Mouse (Mus musculus): ENCODE measurements around the gene Ube2c. TPM values are rescaled to one million over a fixed set of nuclear protein-coding genes. Genes with fewer than 3 reads are reported as not detected.

The Ube2c gene
- total RNA-seq, 2 experiments from 2014 or later = 1,020 to 1,168 TPM

DNA sequence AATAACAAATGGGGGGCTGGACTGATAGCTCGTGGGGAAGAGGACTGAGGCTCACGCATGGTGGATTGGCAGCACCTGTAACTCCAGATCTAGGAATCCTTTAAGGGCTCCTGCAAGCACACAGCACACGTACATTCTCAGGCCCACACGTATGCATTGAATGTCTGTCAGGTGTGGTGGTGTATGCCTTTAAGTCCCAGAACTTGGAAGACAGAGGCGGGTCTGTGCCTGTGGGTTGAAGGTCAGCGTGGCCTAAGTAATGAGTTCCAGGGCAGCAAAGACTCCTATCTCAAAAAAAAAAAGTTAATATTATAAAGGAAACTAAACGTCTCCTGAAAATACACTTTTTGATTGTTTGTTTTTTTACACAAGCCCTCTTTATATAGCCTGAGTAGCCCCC is 36.9 kb downstream of the Ube2c start:
- no peak for ATAC-seq (replicated peaks; ENCODE audit: low FRiP score, poor library complexity, severe bottlenecking)

DNA sequence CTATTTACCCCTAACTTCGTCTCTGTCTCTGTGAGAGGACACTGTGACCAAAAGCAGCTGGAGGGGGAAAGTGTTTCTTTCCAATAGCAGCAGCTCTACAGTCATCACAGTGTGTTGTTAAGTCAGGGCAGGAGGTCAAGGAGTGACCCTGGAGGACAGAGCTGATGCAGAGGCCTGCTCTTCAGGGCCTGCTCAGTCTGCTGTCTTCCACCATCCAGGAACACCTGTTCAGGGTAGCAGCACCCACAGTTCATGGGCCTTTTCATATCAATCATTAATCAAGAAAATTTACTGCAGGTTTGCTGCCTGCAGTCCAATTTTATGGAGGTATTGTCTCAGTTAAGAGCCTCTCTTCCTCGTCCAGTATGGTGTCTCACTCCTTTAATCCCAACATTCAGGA is 43.9 kb downstream of the Ube2c start:
- ATAC-seq (replicated peaks; ENCODE audit: low FRiP score, poor library complexity, severe bottlenecking) = no peak

DNA sequence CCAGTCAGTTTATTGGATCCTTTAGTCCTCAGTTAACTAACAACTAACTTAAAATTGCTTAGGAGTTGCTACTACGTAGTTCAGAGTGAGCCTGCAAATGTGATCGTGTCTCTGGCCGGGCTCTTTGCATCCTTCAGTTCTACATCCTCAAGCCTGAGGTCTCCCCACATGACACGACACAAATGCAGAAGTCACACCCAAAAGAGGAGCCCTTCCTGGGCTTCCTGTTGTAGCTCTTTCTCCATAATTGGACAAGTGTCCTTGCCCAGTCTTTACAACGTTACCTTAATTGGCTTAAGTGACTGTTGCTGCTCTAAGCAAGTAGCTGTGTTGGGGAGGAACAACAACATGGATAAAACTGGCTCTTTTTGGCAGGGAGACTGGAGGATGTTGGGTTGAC is 45.6 kb downstream of the Ube2c start:
- peak; percentile 61 for ATAC-seq (replicated peaks; ENCODE audit: low FRiP score, poor library complexity, severe bottlenecking)

DNA sequence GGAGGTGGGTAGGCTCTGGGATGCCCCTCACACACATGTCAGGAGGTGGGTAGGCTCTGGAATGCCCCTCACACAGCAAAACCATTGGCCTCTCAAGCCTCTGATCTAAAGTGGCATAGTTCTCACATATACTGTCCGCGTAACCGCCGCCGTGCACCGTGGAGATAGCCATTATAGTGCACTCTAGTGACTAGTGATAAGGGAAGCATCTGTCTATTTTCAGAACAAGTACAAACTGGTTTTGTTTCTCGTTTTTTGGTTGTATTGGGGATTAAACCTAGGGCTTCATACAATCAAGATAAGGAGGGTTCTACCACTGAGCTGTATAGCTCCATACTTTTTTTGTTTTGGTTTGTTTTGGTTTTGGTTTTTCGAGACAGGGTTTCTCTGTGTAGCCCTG is 46.1 kb downstream of the Ube2c start:
- peak; percentile 76 for ATAC-seq (replicated peaks; ENCODE audit: low FRiP score, poor library complexity, severe bottlenecking)

DNA sequence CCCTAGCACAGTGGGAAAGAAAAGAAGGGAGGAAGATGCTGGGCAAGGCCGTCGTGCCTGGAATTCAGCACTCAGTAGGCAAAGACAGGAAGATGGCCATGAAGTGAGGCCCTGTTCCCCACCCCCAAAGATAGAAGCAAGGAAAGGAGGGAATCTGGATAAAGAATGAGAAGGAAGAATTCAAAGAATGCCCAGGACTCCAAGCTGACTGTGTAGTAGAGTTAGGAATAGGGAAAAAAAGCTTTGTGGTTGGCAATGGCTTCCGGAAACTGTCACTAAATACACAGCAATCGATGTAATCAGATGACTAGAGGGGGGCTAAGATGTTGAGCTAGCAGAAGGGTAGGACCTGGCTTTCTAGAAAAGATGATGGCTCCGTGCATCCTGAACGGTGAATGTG is 47.5 kb downstream of the Ube2c start:
- no peak for ATAC-seq (replicated peaks; ENCODE audit: low FRiP score, poor library complexity, severe bottlenecking)

DNA sequence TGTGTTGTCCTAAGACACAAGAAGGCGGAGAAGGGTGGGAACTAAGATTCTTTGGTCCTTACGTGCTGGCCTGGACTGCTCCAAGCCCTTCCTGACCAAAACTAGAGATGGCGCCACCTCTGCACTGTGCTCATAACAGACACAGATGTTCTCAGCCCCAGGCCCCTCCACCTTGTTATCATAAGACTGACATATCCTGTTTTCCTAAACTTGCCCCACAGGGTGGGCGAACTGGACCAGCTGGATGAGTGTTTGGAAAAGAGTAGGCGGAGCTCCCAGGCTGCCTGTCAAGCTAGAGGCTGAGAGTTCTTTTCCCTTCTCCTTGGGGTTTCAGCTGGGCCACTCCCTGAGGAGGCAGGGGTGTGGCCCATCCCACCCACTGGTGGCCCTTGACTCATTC is 48.0 kb downstream of the Ube2c start:
- no peak for ATAC-seq (replicated peaks; ENCODE audit: low FRiP score, poor library complexity, severe bottlenecking)

DNA sequence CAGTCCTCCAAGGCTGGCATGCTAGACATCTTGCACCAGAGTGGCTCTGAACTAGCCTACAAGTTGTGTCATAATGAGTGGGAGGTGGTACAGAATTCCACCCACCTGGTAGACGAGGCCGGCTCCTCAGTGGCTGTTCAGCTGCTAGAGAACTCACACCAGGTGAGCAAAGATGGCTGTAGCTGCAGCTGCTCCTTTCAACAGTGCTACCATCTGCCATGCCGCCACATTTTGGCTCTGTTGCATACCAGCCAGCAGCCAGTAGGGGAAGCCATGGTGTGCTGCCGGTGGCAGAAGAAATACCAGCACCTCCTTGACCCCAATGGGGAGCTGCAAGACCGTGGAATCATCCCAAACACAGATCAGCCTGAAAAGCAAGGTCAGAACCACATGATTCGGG is 51.4 kb downstream of the Ube2c start:
- ATAC-seq (replicated peaks; ENCODE audit: low FRiP score, poor library complexity, severe bottlenecking) = no peak

DNA sequence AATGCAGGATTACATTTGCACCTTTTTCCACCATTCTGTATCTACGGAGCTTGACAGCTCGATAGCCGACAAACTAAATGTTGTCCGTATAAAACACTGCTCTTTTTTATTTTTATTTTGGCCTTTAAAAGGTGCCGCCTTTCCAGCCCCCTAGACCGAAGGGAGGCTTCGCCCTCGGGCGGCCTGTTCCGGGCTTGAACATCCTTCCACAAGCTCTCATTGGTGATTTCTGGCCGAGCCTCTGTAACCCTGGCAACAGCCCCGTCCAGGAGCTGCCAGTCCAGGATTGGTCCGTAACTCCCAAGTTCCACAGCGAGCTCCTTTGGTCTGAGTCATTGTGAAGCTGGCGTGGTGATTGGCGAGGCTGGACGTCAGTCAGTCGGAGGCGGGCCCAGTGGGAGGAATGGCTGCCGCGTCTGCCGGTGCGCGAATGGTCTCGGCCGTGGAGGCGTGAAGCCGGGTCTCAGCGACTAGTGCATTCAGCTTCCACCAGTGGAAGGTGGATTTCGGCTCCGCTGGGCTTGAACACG is 53.0 kb downstream of the Ube2c start, which contains the start of gene Zswim1:
Zswim1 (plus strand) TSS at position 51 of the 530 bp plus-strand sequence.
- peak; percentile 95 for ATAC-seq (replicated peaks; ENCODE audit: low FRiP score, poor library complexity, severe bottlenecking)

DNA sequence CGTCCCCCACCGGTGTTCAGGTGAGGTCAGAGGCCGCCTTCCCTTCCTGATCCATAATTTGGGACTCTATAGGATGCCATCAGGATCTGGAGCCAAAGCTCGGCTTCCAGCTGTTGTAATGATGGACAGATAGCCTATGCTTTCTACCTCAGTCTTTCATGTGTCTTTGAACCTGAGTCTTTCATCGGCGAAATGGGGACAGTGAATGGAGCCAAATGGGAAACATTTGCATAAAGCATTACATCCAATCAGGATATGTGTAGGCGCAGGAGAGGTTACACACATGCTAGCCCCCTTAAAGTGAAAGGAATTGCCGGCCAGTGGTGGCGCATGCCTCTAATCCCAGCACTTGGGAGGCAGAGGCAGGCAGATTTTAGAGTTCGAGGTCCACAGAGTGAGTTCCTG is 53.5 kb downstream of the Ube2c start:
- peak; percentile 50 for ATAC-seq (replicated peaks; ENCODE audit: low FRiP score, poor library complexity, severe bottlenecking)

DNA sequence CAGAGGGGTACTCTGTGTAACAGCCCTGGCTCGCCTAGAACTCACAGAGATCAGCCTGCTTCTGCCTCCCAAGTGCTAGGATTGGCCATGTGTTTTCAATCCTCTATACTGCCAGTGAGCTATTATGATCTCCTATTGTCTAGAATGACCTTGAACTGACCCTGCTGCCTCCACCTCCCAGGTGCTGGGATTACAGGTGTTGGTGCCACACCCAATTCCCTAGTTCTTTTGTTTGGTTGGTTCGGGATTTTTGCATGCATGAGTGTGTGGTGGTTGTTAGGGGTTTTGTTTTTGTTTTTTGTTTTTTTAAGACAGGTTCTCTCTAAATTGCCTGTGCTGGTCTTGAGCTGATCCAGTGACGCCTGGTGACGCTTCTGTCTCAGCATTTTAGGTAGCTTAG is 54.3 kb downstream of the Ube2c start:
- no peak for ATAC-seq (replicated peaks; ENCODE audit: low FRiP score, poor library complexity, severe bottlenecking)

DNA sequence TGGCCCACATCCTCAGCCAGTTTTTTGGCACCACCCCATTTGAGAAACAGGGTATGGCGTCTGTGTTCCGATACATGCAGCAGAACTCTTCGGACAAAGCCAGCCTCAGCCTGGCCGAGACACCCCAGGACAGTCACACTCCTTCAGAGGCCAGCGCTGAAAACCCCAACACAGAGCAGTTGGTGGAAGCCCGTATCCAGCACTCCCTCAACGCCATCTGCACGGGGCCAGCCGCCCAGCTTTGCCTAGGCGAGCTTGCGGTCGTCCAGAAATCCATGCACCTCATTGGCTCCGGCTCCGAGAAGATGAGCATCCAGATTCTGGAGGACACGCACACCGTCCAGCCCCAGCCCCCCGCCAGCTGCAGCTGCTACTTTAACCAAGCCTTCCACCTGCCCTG is 55.8 kb downstream of the Ube2c start:
- ATAC-seq (replicated peaks; ENCODE audit: low FRiP score, poor library complexity, severe bottlenecking) = no peak

DNA sequence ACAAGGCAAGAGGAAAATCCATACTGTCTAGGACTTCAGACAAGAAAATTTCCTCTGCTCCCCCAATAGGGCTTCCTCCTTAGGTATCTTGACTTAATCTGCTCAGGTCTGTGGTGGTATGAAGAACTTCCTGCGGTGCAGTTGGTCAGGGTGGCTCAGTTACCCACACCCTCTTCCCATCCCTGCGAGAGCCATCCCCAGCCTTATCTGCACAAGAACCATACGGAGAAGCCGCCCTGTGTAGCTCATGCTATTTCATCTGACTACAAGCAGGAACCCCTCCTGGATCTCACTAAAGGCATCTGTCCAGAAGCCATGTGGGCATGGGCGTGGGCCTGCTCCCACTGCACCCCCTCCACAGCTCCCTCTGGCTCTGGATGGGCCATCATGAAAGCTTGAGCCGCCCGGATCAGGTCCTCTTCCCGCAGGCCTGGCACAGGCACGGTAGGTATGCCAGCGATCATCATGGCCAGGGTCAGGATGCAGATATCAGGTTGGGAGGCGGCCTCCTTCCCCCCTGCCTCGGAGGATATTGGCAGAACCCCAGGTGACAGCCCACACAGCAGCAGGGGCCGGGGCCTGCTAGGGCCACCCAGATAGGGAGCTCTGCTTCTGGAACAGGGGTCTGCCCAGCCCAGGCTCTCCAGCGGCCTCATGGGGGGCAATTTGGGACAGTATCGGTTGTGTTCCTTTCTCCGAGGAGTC is 57.6 kb downstream of the Ube2c start:
- ATAC-seq (replicated peaks; ENCODE audit: low FRiP score, poor library complexity, severe bottlenecking) = peak; percentile 31; the same call in 1 of the 2 replicates

Other genes starting within 250 kb of the Ube2c start
- not detected in 2 replicates for gene Wfdc2, start 207.5 kb upstream of the Ube2c start, total RNA-seq (2015; ENCODE audit: low replicate concordance)
- gene Wfdc2, start 207.5 kb upstream of the Ube2c start, total RNA-seq (2017; ENCODE audit: low replicate concordance) = not detected in 2 replicates
- gene Spint3, start 196.4 kb upstream of the Ube2c start, total RNA-seq (2015; ENCODE audit: low replicate concordance) = not detected in 2 replicates
- gene Spint3, start 196.4 kb upstream of the Ube2c start, total RNA-seq (2017; ENCODE audit: low replicate concordance) = not detected in 2 replicates
- not detected in 2 replicates for gene Wfdc6a, start 184.5 kb upstream of the Ube2c start, total RNA-seq (2015; ENCODE audit: low replicate concordance)
- gene Wfdc6a, start 184.5 kb upstream of the Ube2c start, total RNA-seq (2017; ENCODE audit: low replicate concordance) = not detected in 2 replicates
- gene Eppin, start 176.3 kb upstream of the Ube2c start, total RNA-seq (2015; ENCODE audit: low replicate concordance) = not detected in 2 replicates
- not detected in 2 replicates for gene Eppin, start 176.3 kb upstream of the Ube2c start, total RNA-seq (2017; ENCODE audit: low replicate concordance)
- gene Wfdc6b, start 156.4 kb upstream of the Ube2c start, total RNA-seq (2015; ENCODE audit: low replicate concordance) = not detected in 2 replicates
- gene Wfdc6b, start 156.4 kb upstream of the Ube2c start, total RNA-seq (2017; ENCODE audit: low replicate concordance) = not detected in 2 replicates
- gene Wfdc8, start 156.3 kb upstream of the Ube2c start, total RNA-seq (2015; ENCODE audit: low replicate concordance) = not detected in 2 replicates
- gene Wfdc8, start 156.3 kb upstream of the Ube2c start, total RNA-seq (2017; ENCODE audit: low replicate concordance) = not detected in 2 replicates
- gene Wfdc16, start 131.1 kb upstream of the Ube2c start, total RNA-seq (2015; ENCODE audit: low replicate concordance) = not detected in 2 replicates
- gene Wfdc16, start 131.1 kb upstream of the Ube2c start, total RNA-seq (2017; ENCODE audit: low replicate concordance) = not detected in 2 replicates
- gene Wfdc10, start 113.9 kb upstream of the Ube2c start, total RNA-seq (2015; ENCODE audit: low replicate concordance) = not detected in 2 replicates
- not detected in 2 replicates for gene Wfdc10, start 113.9 kb upstream of the Ube2c start, total RNA-seq (2017; ENCODE audit: low replicate concordance)
- gene Wfdc9, start 113.3 kb upstream of the Ube2c start, total RNA-seq (2015; ENCODE audit: low replicate concordance) = not detected in 2 replicates
- not detected in 2 replicates for gene Wfdc9, start 113.3 kb upstream of the Ube2c start, total RNA-seq (2017; ENCODE audit: low replicate concordance)
- not detected in 2 replicates for gene Wfdc11, start 95.8 kb upstream of the Ube2c start, total RNA-seq (2015; ENCODE audit: low replicate concordance)
- not detected in 2 replicates for gene Wfdc11, start 95.8 kb upstream of the Ube2c start, total RNA-seq (2017; ENCODE audit: low replicate concordance)
- gene Wfdc13, start 84.8 kb upstream of the Ube2c start, total RNA-seq (2015; ENCODE audit: low replicate concordance) = not detected in 2 replicates
- not detected in 2 replicates for gene Wfdc13, start 84.8 kb upstream of the Ube2c start, total RNA-seq (2017; ENCODE audit: low replicate concordance)
- not detected in 2 replicates for gene Spint4, start 71.4 kb upstream of the Ube2c start, total RNA-seq (2015; ENCODE audit: low replicate concordance)
- gene Spint4, start 71.4 kb upstream of the Ube2c start, total RNA-seq (2017; ENCODE audit: low replicate concordance) = not detected in 2 replicates
- gene Spint5, start 54.6 kb upstream of the Ube2c start, total RNA-seq (2015; ENCODE audit: low replicate concordance) = not detected in 2 replicates
- gene Spint5, start 54.6 kb upstream of the Ube2c start, total RNA-seq (2017; ENCODE audit: low replicate concordance) = not detected in 2 replicates
- 4.2 and 6.1 TPM in 2 replicates for gene Wfdc3, start 24.0 kb upstream of the Ube2c start, total RNA-seq (2015; ENCODE audit: low replicate concordance)
- 2.3 and 2.8 TPM in 2 replicates for gene Wfdc3, start 24.0 kb upstream of the Ube2c start, total RNA-seq (2017; ENCODE audit: low replicate concordance)
- 64.6 and 69.2 TPM in 2 replicates for gene Dnttip1, start 23.9 kb upstream of the Ube2c start, total RNA-seq (2015; ENCODE audit: low replicate concordance)
- gene Dnttip1, start 23.9 kb upstream of the Ube2c start, total RNA-seq (2017; ENCODE audit: low replicate concordance) = 44.0 and 58.0 TPM in 2 replicates
- gene Tnnc2, start 10.1 kb downstream of the Ube2c start, total RNA-seq (2015; ENCODE audit: low replicate concordance) = not detected in 2 replicates
- not detected in 2 replicates for gene Tnnc2, start 10.1 kb downstream of the Ube2c start, total RNA-seq (2017; ENCODE audit: low replicate concordance)
- not detected in 2 replicates for gene Snx21, start 15.9 kb downstream of the Ube2c start, total RNA-seq (2015; ENCODE audit: low replicate concordance)
- gene Snx21, start 15.9 kb downstream of the Ube2c start, total RNA-seq (2017; ENCODE audit: low replicate concordance) = 0.13 TPM in 1 of 2 replicates, not detected in the other
- gene Acot8, start 35.0 kb downstream of the Ube2c start, total RNA-seq (2015; ENCODE audit: low replicate concordance) = 23.8 and 30.6 TPM in 2 replicates
- gene Acot8, start 35.0 kb downstream of the Ube2c start, total RNA-seq (2017; ENCODE audit: low replicate concordance) = 33.6 and 58.4 TPM in 2 replicates
- gene Zswim3, start 35.2 kb downstream of the Ube2c start, total RNA-seq (2015; ENCODE audit: low replicate concordance) = 2.5 and 7.2 TPM in 2 replicates
- gene Zswim3, start 35.2 kb downstream of the Ube2c start, total RNA-seq (2017; ENCODE audit: low replicate concordance) = 1.3 and 2.3 TPM in 2 replicates
- 1.1 and 5.4 TPM in 2 replicates for gene Zswim1, start 52.8 kb downstream of the Ube2c start, total RNA-seq (2015; ENCODE audit: low replicate concordance)
- gene Zswim1, start 52.8 kb downstream of the Ube2c start, total RNA-seq (2017; ENCODE audit: low replicate concordance) = 0.30 TPM in 1 of 2 replicates, not detected in the other
- gene Spata25, start 58.6 kb downstream of the Ube2c start, total RNA-seq (2015; ENCODE audit: low replicate concordance) = not detected in 2 replicates
- not detected in 2 replicates for gene Spata25, start 58.6 kb downstream of the Ube2c start, total RNA-seq (2017; ENCODE audit: low replicate concordance)
- gene Ctsa, start 63.0 kb downstream of the Ube2c start, total RNA-seq (2015; ENCODE audit: low replicate concordance) = 34.0 and 35.3 TPM in 2 replicates
- 38.9 and 43.0 TPM in 2 replicates for gene Ctsa, start 63.0 kb downstream of the Ube2c start, total RNA-seq (2017; ENCODE audit: low replicate concordance)
- not detected in 2 replicates for gene Neurl2, start 63.6 kb downstream of the Ube2c start, total RNA-seq (2015; ENCODE audit: low replicate concordance)
- 1.2 TPM in 1 of 2 replicates, not detected in the other for gene Neurl2, start 63.6 kb downstream of the Ube2c start, total RNA-seq (2017; ENCODE audit: low replicate concordance)
- gene Pltp, start 87.8 kb downstream of the Ube2c start, total RNA-seq (2015; ENCODE audit: low replicate concordance) = 1.3 and 5.0 TPM in 2 replicates
- 0.23 TPM in 1 of 2 replicates, not detected in the other for gene Pltp, start 87.8 kb downstream of the Ube2c start, total RNA-seq (2017; ENCODE audit: low replicate concordance)
- gene Pcif1, start 109.4 kb downstream of the Ube2c start, total RNA-seq (2015; ENCODE audit: low replicate concordance) = 57.7 and 71.3 TPM in 2 replicates
- gene Pcif1, start 109.4 kb downstream of the Ube2c start, total RNA-seq (2017; ENCODE audit: low replicate concordance) = 36.3 and 42.7 TPM in 2 replicates
- gene Zfp335, start 141.9 kb downstream of the Ube2c start, total RNA-seq (2015; ENCODE audit: low replicate concordance) = 25.2 and 25.6 TPM in 2 replicates
- 14.9 and 16.3 TPM in 2 replicates for gene Zfp335, start 141.9 kb downstream of the Ube2c start, total RNA-seq (2017; ENCODE audit: low replicate concordance)
- gene Mmp9, start 170.9 kb downstream of the Ube2c start, total RNA-seq (2015; ENCODE audit: low replicate concordance) = 41.1 and 44.7 TPM in 2 replicates
- gene Mmp9, start 170.9 kb downstream of the Ube2c start, total RNA-seq (2017; ENCODE audit: low replicate concordance) = 21.5 and 25.3 TPM in 2 replicates
- not detected in 2 replicates for gene Slc12a5, start 190.9 kb downstream of the Ube2c start, total RNA-seq (2015; ENCODE audit: low replicate concordance)
- not detected in 2 replicates for gene Slc12a5, start 190.9 kb downstream of the Ube2c start, total RNA-seq (2017; ENCODE audit: low replicate concordance)